Mouse (Mus musculus) skeletal muscle tissue, adult 2 months (tissue): ENCODE measurements at regions not wholly inside any gene's neighbourhood (a gene's known extent, or its start where the extent isn't known, plus 50 kb on each side); places are given as distances from the start of the nearest gene placed in this dataset.

Source experiments
- DNase-seq: peaks from one replicate; pipeline ENCODE4 v3.0.0-alpha.2; 2012; ENCODE audit warnings: low read depth, low spot score

GRCm38 (mm10) chrX:97748251-97749016 lies 371.4 kb upstream of the Eda2r start:
- DNase-seq, result peak; percentile 61

- DNase-seq, result no peak
Observed at GRCm38 (mm10) chrX:97744356-97744755, 367.3 kb upstream of the Eda2r start.

GRCm38 (mm10) chrX:97724537-97724936 lies 347.5 kb upstream of the Eda2r start:
- no peak for DNase-seq

GRCm38 (mm10) chrX:97707851-97708250 lies 330.8 kb upstream of the Eda2r start:
- DNase-seq, result no peak

- peak; percentile 41 for DNase-seq
Observed at GRCm38 (mm10) chrX:97658726-97659125, 281.7 kb upstream of the Eda2r start.

- peak; percentile 47 for DNase-seq
Observed at GRCm38 (mm10) chrX:97651601-97652290, 274.7 kb upstream of the Eda2r start.
